Mouse (Mus musculus) embryonic facial prominence, embryonic 13.5 days (tissue): ENCODE measurements around the gene Smn1. TPM values are rescaled to one million over a fixed set of nuclear protein-coding genes. Genes with fewer than 3 reads are reported as not detected.
"Not testable (repeated sequence)": the region's sequence is repeated elsewhere in the genome, so short reads cannot be mapped to it uniquely, and the experiment has no call there.

Experiments used
- ATAC-seq: fragments of 200-750 bp; cut with Nextera tagmentation; 2 replicates; pipeline ENCODE4 v1.8.0; 2017; ENCODE audit warnings: low read depth; ENCODE audit not compliant: insufficient number of reproducible peaks, insufficient read depth, low FRiP score, low TSS enrichment
- H3K27ac ChIP-seq: fragments of 300-500 bp; sonication (generic); 2 replicates; pipeline ENCODE4 v1.5.1; 2015; ENCODE audit warnings: moderate library complexity, mild to moderate bottlenecking, inconsistent platforms
- H3K27me3 ChIP-seq: fragments of 300-500 bp; sonication (generic); 2 replicates; pipeline ENCODE4 v1.6.1; 2015; ENCODE audit warnings: mild to moderate bottlenecking, inconsistent platforms
- H3K36me3 ChIP-seq: fragments of 300-500 bp; sonication (generic); 2 replicates; pipeline ENCODE4 v1.6.1; 2015; ENCODE audit warnings: mild to moderate bottlenecking, inconsistent platforms
- H3K4me1 ChIP-seq: fragments of 300-500 bp; sonication (generic); 2 replicates; pipeline ENCODE4 v1.6.1; 2015; ENCODE audit warnings: inconsistent platforms
- H3K4me2 ChIP-seq: fragments of 300-500 bp; sonication (generic); 2 replicates; pipeline ENCODE4 v1.6.1; 2015; ENCODE audit warnings: moderate library complexity, mild to moderate bottlenecking, inconsistent platforms
- H3K4me3 ChIP-seq: fragments of 300-500 bp; sonication (generic); 2 replicates; pipeline ENCODE4 v1.5.1; 2015; ENCODE audit warnings: mild to moderate bottlenecking, inconsistent platforms
- H3K9ac ChIP-seq: fragments of 300-500 bp; sonication (generic); 2 replicates; pipeline ENCODE4 v1.6.1; 2015; ENCODE audit warnings: mild to moderate bottlenecking, inconsistent platforms
- H3K9me3 ChIP-seq: fragments of 300-500 bp; sonication (generic); 2 replicates; pipeline ENCODE4 v1.6.1; 2016; ENCODE audit warnings: inconsistent platforms
- WGBS: fragments of 180-500 bp; shearing (Covaris S2); methylation state at CpG from one replicate; pipeline ENCODE4 v1.1.7; 2015; ENCODE audit warnings: mixed read lengths; 5-methylcytosine and 5-hydroxymethylcytosine counted together
- polyA plus RNA-seq: library from polyadenylated mRNA; unstranded; fragments of >200 nt; fragmentation: Nextera tagmentation; extraction: Ambion mirVana; gene quantifications from 2 replicates; pipeline ENCODE4 v1.2.1, GENCODE M21; 2015

Smn1 gene
- polyA plus RNA-seq, 1 experiment from 2014 or later, result 57.5 TPM

GRCm38 (mm10) chr13:100156624-100157023 lies 32.0 kb downstream of the Smn1 start:
- Histone ChIP-seq H3K27ac (no peak overlapping the region), H3K36me3 (no peaks in the 10 kb centered on the region), H3K4me1 (no peaks in the 10 kb centered on the region), H3K9me3 (no peaks in the 10 kb centered on the region), H3K4me2 (no peak overlapping the region), H3K4me3 (no peak overlapping the region), H3K27me3 (no peaks in the 10 kb centered on the region), H3K9ac (no peak overlapping the region)
- no peak for ATAC-seq
- 91% methylated on average over 3 of the region's 3 CpGs for WGBS

GRCm38 (mm10) chr13:100161171-100161870 lies 36.7 kb downstream of the Smn1 start:
- not testable (repeated sequence) for H3K9me3 ChIP-seq, H3K4me2 ChIP-seq, H3K36me3 ChIP-seq, H3K27me3 ChIP-seq, H3K9ac ChIP-seq, H3K27ac ChIP-seq, H3K4me3 ChIP-seq, ATAC-seq, H3K4me1 ChIP-seq
- 87% methylated on average over 11 of the region's 11 CpGs for WGBS

- not testable (repeated sequence) for H3K4me1 ChIP-seq, H3K27me3 ChIP-seq, H3K4me3 ChIP-seq, H3K27ac ChIP-seq, H3K9ac ChIP-seq, H3K4me2 ChIP-seq, H3K36me3 ChIP-seq, H3K9me3 ChIP-seq, ATAC-seq
Measured at GRCm38 (mm10) chr13:100162467-100162866, 37.8 kb downstream of the Smn1 start.

- H3K9ac ChIP-seq, ATAC-seq, H3K27ac ChIP-seq, H3K9me3 ChIP-seq, H3K36me3 ChIP-seq, H3K4me3 ChIP-seq, H3K4me1 ChIP-seq, H3K4me2 ChIP-seq, H3K27me3 ChIP-seq: not testable (repeated sequence)
- WGBS, result 71% methylated on average over 2 of the region's 2 CpGs
Measured at GRCm38 (mm10) chr13:100166378-100166777, 41.7 kb downstream of the Smn1 start.

GRCm38 (mm10) chr13:100174360-100174759 lies 49.7 kb downstream of the Smn1 start:
- not testable (repeated sequence) for H3K9ac ChIP-seq, H3K27me3 ChIP-seq, H3K27ac ChIP-seq, H3K4me3 ChIP-seq, H3K4me1 ChIP-seq, ATAC-seq, H3K36me3 ChIP-seq, H3K9me3 ChIP-seq, H3K4me2 ChIP-seq
- WGBS, result 69% methylated on average over 3 of the region's 5 CpGs

GRCm38 (mm10) chr13:100183111-100183510 lies 58.5 kb downstream of the Smn1 start:
- H3K9ac ChIP-seq, H3K9me3 ChIP-seq, H3K27ac ChIP-seq: not testable (repeated sequence)

More at GRCm38 (mm10) chr13:100183111-100183510, 58.5 kb downstream of the Smn1 start:
- H3K36me3 ChIP-seq, H3K4me2 ChIP-seq, H3K4me3 ChIP-seq, H3K4me1 ChIP-seq, H3K27me3 ChIP-seq, ATAC-seq: not testable (repeated sequence)

Other genes starting within 250 kb of the Smn1 start
- 0.69 and 0.84 TPM in 2 replicates for gene Cartpt, start 223.8 kb upstream of the Smn1 start, polyA plus RNA-seq
- 48.0 and 50.6 TPM in 2 replicates for gene Mccc2, start 109.2 kb upstream of the Smn1 start, polyA plus RNA-seq
- gene Bdp1, start 20.8 kb upstream of the Smn1 start, polyA plus RNA-seq, result 34.1 and 37.7 TPM in 2 replicates
- 214 and 249 TPM in 2 replicates for gene Serf1, start 16.8 kb upstream of the Smn1 start, polyA plus RNA-seq
- gene Naip2, start 77.2 kb downstream of the Smn1 start, polyA plus RNA-seq, result 0.14 and 0.21 TPM in 2 replicates
- 0.19 and 0.22 TPM in 2 replicates for gene Naip5, start 121.5 kb downstream of the Smn1 start, polyA plus RNA-seq
- 0.06 and 0.14 TPM in 2 replicates for gene Naip6, start 192.8 kb downstream of the Smn1 start, polyA plus RNA-seq